Mouse (Mus musculus) forebrain, embryonic 14.5 days (tissue): ENCODE data around the gene Dvl2. TPM values are rescaled to one million over a fixed set of nuclear protein-coding genes. Genes with fewer than 3 reads are reported as not detected.
A peak's percentile ranks its signal among the peaks of the same experiment; 100 is the strongest.

Source experiments
- ATAC-seq: fragments of 200-750 bp; cut with Nextera tagmentation; 2 replicates; pipeline ENCODE4 v1.8.0; 2017; ENCODE audit warnings: mild to moderate bottlenecking, moderate library complexity
- DNase-seq: peaks from one replicate; pipeline ENCODE4 v3.0.0-alpha.2; 2015; ENCODE audit warnings: low spot score
- H3K27ac ChIP-seq: fragments of 300-500 bp; sonication (generic); 2 replicates; pipeline ENCODE4 v1.5.1; 2014; ENCODE audit warnings: low read depth, mild to moderate bottlenecking, control low read depth, low read length, moderate library complexity
- H3K27me3 ChIP-seq: fragments of 300-500 bp; sonication (generic); replicated peaks from 2 replicates; pipeline ENCODE4 v1.6.1; 2014; ENCODE audit warnings: low read length, control low read depth, mixed read lengths; ENCODE audit not compliant: control insufficient read depth, insufficient read depth
- H3K36me3 ChIP-seq: fragments of 300-500 bp; sonication (generic); 2 replicates; pipeline ENCODE4 v1.6.1; 2014; ENCODE audit warnings: low read length, control low read depth; ENCODE audit not compliant: control insufficient read depth, insufficient read depth
- H3K4me1 ChIP-seq: fragments of 300-500 bp; sonication (generic); 2 replicates; pipeline ENCODE4 v1.6.1; 2014; ENCODE audit warnings: antibody characterized with exemption, low read length, control low read depth; ENCODE audit not compliant: control insufficient read depth, insufficient read depth
- H3K4me2 ChIP-seq: fragments of 300-500 bp; sonication (generic); 2 replicates; pipeline ENCODE4 v1.6.1; 2014; ENCODE audit warnings: mild to moderate bottlenecking, control low read depth, low read length
- H3K4me3 ChIP-seq: fragments of 300-500 bp; sonication (generic); 2 replicates; pipeline ENCODE4 v1.5.1; 2014; ENCODE audit warnings: low read depth, low read length, control low read depth
- H3K9ac ChIP-seq: fragments of 300-500 bp; sonication (generic); 2 replicates; pipeline ENCODE4 v1.6.1; 2014; ENCODE audit warnings: mild to moderate bottlenecking, low read length, control low read depth, moderate library complexity
- H3K9me3 ChIP-seq: fragments of 300-500 bp; sonication (generic); replicated peaks from 2 replicates; pipeline ENCODE4 v1.6.1; 2016; ENCODE audit warnings: low read length, control low read depth, mixed read lengths; ENCODE audit not compliant: control insufficient read depth
- WGBS: fragments of 180-500 bp; shearing (Covaris S2); extraction: QIAGEN DNeasy Blood & Tissue Kit; methylation state at CpG from one replicate; pipeline ENCODE4 v1.1.7; 2014; 5-methylcytosine and 5-hydroxymethylcytosine counted together
- polyA plus RNA-seq: library from polyadenylated mRNA; unstranded; fragments of >200 nt; fragmentation: Nextera tagmentation; extraction: Ambion mirVana; gene quantifications from 2 replicates; pipeline ENCODE4 v1.2.1, GENCODE M21; 2014

Gene Dvl2
- polyA plus RNA-seq, 1 experiment from 2014 or later: 19.7 TPM

DNA sequence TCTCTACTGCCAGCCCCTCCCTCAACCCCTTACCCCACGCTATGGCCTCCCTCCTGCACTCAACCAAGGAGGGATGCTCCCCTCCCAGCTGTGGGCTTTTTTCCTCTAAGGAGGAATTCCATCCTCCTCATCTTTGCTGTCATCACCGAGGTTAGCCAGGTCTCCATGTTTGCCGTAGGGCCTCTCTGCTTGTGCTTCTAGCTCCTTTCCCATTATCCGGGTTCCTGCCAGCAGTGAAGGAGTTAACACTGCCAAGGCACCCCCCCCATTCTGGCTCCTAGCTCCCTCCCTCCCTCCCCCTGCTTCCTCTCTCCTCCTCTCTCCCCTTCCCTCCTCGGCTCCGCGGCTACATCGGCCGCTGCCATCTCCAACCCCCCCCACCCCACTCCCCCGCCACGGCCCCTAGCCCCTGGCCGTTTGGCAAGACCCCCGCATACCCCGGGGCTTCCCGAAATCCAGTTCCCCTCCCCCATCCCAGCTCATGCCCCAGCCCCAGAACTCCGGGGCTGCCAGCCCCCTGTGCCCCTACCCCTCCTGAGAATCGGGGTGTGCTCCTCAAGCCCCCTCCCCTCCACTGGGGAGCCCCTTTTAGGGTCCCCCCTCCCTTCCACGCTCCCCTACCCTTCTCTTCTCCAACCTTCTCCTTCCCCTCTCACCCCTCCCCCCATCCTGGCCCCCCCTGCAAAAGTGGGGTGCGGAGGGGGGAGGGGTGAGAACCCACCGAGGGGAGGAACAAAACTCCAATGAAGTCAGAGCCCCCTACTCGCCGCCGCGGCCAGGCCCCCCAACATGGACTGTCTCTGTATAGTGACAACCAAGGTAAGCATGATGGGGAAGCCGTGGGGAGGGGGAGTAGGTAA lies 18.0 kb downstream of the Dvl2 start:
- ATAC-seq: no peak
- Histone ChIP-seq H3K27ac (peak overlapping the region; percentile 90), H3K9ac (peak overlapping the region; percentile 94), H3K4me1 (peaks cover 40% of the 10 kb centered on the region), H3K9me3 (no peaks in the 10 kb centered on the region), H3K4me3 (peak overlapping the region; percentile 66), H3K27me3 (no peaks in the 10 kb centered on the region), H3K4me2 (peak overlapping the region; percentile 79), H3K36me3 (peaks cover 9% of the 10 kb centered on the region)
- WGBS: under 1% methylated on average over 23 of the region's 25 CpGs
- peak; percentile 94 for DNase-seq

DNA sequence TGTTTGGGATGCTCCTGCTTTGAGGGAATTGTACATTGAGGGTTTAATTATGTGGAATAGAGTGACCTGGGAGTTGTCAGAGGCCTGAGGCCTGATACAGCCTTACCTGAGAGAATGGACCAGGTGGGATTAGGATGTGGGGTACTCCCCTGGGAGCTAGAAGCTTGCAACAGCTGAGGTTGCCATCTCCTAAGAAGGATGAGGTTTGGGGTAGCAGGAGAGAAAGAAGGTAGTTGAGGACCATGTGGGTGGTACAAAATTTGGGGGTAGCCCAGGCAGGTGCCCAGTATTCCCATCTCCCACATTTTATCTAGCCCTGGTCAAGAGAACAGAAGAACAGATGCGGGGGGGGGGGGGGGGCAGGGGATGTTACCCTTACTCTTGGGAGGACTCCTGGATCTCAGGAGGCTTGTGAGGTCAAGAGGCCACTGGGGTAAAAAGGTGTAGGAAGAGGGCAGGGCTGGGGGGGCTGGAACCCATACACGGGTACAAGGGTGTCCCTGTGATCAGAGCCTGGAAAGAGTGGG lies 19.2 kb downstream of the Dvl2 start:
- DNase-seq: no peak
- no peak for ATAC-seq
- Histone ChIP-seq H3K36me3 (no peaks in the 10 kb centered on the region), H3K27ac (peak overlapping the region; percentile 90), H3K4me3 (peak overlapping the region; percentile 66), H3K4me1 (peaks cover 49% of the 10 kb centered on the region), H3K27me3 (no peaks in the 10 kb centered on the region), H3K4me2 (peak overlapping the region; percentile 79), H3K9me3 (no peaks in the 10 kb centered on the region), H3K9ac (peak overlapping the region; percentile 94)
- 0% methylated on average over 1 of the region's 2 CpGs for WGBS

DNA sequence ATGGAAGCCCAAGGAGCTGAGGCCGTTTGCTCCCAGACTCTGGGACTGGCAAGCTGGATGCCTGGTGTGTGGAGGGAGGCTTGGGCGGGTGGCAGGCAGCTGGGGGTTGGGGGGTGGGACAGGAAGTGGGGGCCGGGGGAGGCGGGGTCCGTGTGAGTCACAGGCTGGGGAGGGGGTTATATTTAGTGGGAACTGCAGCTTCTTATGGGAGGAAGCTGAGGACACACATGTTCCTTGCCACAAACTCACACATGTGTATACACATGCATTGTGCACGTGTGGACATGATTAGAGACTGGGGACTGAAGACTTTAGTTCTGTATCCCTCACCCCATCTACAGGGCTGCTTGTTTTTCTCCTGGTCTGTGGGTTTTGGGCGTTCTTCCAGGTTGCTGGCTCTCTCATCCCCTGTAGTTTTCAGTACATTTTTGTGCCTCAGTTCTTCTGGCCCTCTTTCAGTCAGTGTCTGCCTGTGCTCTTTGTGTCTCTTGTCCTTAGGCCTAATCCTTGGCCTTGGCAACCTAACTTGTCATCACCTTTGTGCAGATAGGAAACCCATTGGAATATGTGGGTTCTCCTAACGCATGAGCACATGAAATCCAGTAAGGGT lies 19.7 kb downstream of the Dvl2 start:
- H3K27ac ChIP-seq: peak overlapping the region; percentile 90
- peak overlapping the region; percentile 79 for H3K4me2 ChIP-seq
- ATAC-seq: no peak
- H3K9ac ChIP-seq: peak overlapping the region; percentile 94
- H3K36me3 ChIP-seq: no peaks in the 10 kb centered on the region
- H3K4me3 ChIP-seq: peak overlapping the region; percentile 66
- peaks cover 49% of the 10 kb centered on the region for H3K4me1 ChIP-seq
- 11% methylated on average over 8 of the region's 8 CpGs for WGBS
- peak; percentile 30 for DNase-seq
- no peaks in the 10 kb centered on the region for H3K9me3 ChIP-seq
- H3K27me3 ChIP-seq: no peaks in the 10 kb centered on the region

DNA sequence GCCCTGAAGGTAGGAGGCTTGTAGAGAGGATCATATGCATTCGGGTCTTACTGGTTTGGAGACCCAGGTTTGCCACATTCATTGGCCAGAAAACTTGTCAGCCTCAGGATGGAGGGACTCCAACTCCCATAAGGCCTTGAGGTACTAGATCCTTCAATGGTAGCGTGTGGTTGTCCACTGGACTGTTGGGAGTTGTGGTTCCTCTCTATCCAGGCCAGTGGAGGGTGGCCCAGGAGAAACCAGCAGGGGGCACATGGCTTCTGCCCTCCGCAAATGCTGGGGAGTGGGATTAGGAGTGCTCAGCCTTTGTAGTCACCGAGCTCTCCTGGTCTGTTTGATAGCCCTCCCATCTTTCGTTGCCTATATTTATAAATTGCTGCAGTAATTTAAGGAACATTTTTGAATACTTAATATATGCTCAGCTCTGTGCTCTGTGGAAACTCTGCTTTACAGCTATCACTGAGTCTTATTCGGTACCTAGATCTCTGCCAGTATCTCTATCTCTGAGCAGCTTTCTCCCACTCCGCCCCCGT lies 20.4 kb downstream of the Dvl2 start:
- peak; percentile 77 for ATAC-seq
- DNase-seq: peak; percentile 94
- Histone ChIP-seq H3K4me3 (peak overlapping the region; percentile 66), H3K36me3 (no peaks in the 10 kb centered on the region), H3K4me1 (peaks cover 54% of the 10 kb centered on the region), H3K9me3 (no peaks in the 10 kb centered on the region), H3K4me2 (peak overlapping the region; percentile 79), H3K27me3 (no peaks in the 10 kb centered on the region), H3K9ac (peak overlapping the region; percentile 94), H3K27ac (peak overlapping the region; percentile 90)
- WGBS: 2% methylated on average over 8 of the region's 8 CpGs

DNA sequence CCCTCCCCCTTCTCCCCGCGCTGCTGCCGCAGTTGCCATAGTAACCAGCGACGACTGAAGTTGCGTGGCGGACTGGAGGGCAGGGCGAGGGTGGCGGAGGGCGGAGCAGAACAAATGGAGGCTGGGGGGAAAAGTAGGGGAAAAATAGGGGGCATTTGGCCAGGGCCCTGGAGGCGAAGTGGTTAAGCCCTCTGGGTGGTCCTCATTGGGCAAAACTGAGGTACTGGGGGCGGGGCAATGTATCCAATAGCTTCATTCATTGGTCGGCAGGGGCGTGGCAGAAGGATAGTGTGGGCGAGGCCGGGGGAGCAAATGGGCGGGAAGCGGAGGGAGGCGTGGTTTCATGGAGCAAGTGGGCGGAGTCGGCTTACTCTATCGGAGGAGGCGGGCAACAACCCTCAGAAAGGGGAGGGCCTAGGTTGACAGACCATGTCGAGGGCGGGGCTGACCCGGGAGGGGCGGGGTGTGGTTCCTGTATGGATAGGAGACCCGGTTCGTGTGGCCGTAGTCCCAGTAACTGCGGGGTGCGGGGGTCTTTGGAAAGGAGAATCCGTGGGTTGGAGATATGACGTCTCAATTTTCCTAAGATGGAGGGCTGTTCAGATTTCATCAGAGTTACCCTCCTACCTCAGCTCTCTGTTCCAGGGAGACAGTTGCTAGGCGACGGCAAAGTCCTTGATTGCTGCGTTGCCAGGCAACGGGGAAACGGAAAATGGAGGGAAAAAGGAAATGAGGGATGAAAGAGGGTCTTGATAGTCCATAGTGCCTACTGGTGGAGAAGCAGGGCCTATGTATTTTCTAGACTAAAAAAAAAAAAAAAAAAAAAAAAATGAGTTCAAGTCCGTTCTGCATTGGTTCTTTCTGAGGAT lies 21.1 kb downstream of the Dvl2 start:
- DNase-seq (peak; percentile 100), ATAC-seq (peak; percentile 79)
- 1% methylated on average over 39 of the region's 40 CpGs for WGBS
- Histone ChIP-seq H3K27me3 (no peaks in the 10 kb centered on the region), H3K9ac (peak overlapping the region; percentile 94), H3K36me3 (no peaks in the 10 kb centered on the region), H3K9me3 (no peaks in the 10 kb centered on the region), H3K4me3 (peak overlapping the region; percentile 66), H3K4me2 (peak overlapping the region; percentile 79), H3K27ac (peak overlapping the region; percentile 90), H3K4me1 (peaks cover 61% of the 10 kb centered on the region)

DNA sequence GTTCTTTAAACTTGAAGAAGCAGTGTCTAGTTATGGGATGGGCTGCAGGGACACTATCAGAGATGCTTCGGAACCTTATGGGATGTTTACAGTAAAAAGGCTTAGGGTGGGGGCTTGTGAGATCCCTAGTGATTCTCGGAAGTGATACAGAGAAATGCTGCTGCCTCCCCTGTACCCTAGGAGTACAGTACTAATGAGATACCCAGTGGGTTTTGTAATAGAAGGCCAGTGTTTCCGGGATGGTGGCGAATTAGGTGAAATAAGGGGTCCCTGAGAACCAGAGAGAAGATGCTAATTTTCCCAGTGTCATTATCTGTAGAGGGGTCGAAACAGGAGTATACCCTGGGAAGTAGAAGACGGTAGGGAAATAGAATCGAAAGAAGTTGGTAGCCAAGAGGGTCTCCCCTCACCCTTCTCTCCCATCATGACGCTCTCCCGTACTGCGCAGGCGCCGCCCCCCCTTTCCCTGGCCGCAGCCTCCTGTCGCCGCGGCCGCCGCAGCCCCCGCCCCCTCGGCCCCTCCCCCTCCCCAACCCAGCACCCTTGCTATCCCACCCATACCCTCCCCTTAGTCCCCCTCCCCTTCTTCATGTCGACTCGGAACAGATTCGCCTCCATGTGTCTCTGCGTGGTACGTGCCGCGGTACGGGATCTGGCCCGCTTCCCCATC lies 23.2 kb downstream of the Dvl2 start:
- Histone ChIP-seq H3K4me2 (peak overlapping the region; percentile 69), H3K27me3 (no peaks in the 10 kb centered on the region), H3K9me3 (no peaks in the 10 kb centered on the region), H3K4me3 (peak overlapping the region; percentile 37), H3K36me3 (no peaks in the 10 kb centered on the region), H3K27ac (peak overlapping the region; percentile 44), H3K4me1 (peaks cover 74% of the 10 kb centered on the region), H3K9ac (peak overlapping the region; percentile 66)
- 3% methylated on average over 24 of the region's 29 CpGs for WGBS
- ATAC-seq (no peak), DNase-seq (peak; percentile 77)

DNA sequence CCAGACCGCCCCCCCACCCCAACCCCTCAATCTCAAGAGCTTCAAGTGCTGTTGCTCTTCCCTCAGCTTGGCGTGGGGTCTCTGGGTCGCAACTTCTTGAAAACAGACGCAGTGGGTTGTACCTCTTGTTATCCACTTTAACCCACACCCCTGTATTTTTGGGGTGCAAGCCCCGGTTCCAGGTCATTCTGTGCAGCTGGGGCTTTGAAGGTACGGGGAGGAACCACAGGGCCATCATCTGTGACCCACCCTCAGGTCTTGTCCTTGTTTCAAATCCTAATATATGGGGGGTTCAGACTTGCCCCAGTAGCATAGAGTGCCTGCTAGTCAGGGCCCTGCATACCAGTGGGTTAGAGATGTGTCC lies 23.7 kb downstream of the Dvl2 start:
- ATAC-seq: no peak
- DNase-seq: no peak
- Histone ChIP-seq H3K9me3 (no peaks in the 10 kb centered on the region), H3K36me3 (no peaks in the 10 kb centered on the region), H3K27ac (peak overlapping the region; percentile 44), H3K4me2 (peak overlapping the region; percentile 69), H3K27me3 (no peaks in the 10 kb centered on the region), H3K4me3 (peak overlapping the region; percentile 37), H3K9ac (peak overlapping the region; percentile 66), H3K4me1 (peaks cover 75% of the 10 kb centered on the region)
- 14% methylated on average over 6 of the region's 6 CpGs for WGBS

DNA sequence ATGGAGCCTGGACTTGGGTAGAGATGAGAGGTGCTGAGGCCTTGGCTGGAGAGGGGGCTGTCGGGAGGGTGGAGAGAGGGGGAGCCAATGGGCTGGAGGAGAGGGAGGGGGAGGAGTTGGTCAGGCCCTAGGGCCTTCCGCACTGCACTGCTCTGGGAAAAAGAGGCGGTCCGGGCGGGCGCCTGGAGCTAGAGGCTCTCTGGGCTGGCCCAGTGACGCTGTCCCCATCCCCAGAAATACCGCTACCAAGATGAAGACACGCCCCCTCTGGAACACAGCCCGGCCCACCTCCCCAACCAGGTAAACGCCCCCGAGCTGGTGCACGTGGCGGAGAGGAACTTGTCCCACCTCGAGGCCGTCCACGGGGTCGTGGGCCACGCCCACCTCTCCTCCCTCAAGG lies 26.3 kb downstream of the Dvl2 start:
- Histone ChIP-seq H3K4me2 (peak overlapping the region; percentile 59), H3K27me3 (no peaks in the 10 kb centered on the region), H3K36me3 (peaks cover 13% of the 10 kb centered on the region), H3K9ac (peak overlapping the region; percentile 59), H3K27ac (peak overlapping the region; percentile 98; the same call in 1 of the 2 replicates), H3K4me1 (peaks cover 73% of the 10 kb centered on the region), H3K9me3 (no peaks in the 10 kb centered on the region), H3K4me3 (peak overlapping the region; percentile 20)
- ATAC-seq (no peak), DNase-seq (peak; percentile 65)
- WGBS: 3% methylated on average over 16 of the region's 19 CpGs
